17 mouse cellular contexts compared by ENCODE assay signal in genomic region chr2:118293583-118293982, GRCm38 (mm10).
"Had no signal": no experiment of that assay in that cellular context is flagged by ENCODE, and none has a peak within 500 bp of the region (broad histone marks: within the 10 kb centered on the region; RNA-seq: fewer than 3 reads in every experiment).

No protein-coding gene starts in this region.

- H3K4me2 ChIP-seq: limb, embryonic 13.5 days; liver, embryonic 12.5 days; liver, embryonic 15.5 days; lung, embryonic 15.5 days; midbrain, embryonic 12.5 days had no signal

- H3K36me3 ChIP-seq: limb, embryonic 10.5 days; limb, embryonic 13.5 days; liver, embryonic 12.5 days; liver, embryonic 15.5 days; lung, embryonic 15.5 days; midbrain, embryonic 12.5 days had no signal

- DNase-seq: kidney, adult 18-20 months; kidney, adult 9 months; kidney, postnatal 14 days; kidney, postnatal 4 days; liver; lung, adult 18-20 months; lung, postnatal 10 days; lung, postnatal 36 days; thymus, adult 18-20 months; thymus, postnatal 36 days had no signal

- H3K27ac ChIP-seq: limb, embryonic 10.5 days; limb, embryonic 13.5 days; liver, embryonic 12.5 days; liver, embryonic 15.5 days; lung, embryonic 15.5 days; midbrain, embryonic 12.5 days had no signal

- ATAC-seq: liver, embryonic 12.5 days had no signal

- H3K9me3 ChIP-seq: limb, embryonic 10.5 days; limb, embryonic 13.5 days; liver, embryonic 15.5 days; lung, embryonic 15.5 days; midbrain, embryonic 12.5 days had no signal

- H3K27me3 ChIP-seq: limb, embryonic 13.5 days; liver, embryonic 12.5 days; liver, embryonic 15.5 days; lung, embryonic 15.5 days; midbrain, embryonic 12.5 days had no signal

- H3K4me1 ChIP-seq: limb, embryonic 10.5 days; liver, embryonic 12.5 days; liver, embryonic 15.5 days; lung, embryonic 15.5 days; megakaryocyte, embryonic 14.5 days had no signal

- H3K4me3 ChIP-seq: limb, embryonic 10.5 days; limb, embryonic 13.5 days; liver, embryonic 12.5 days; liver, embryonic 15.5 days; lung, embryonic 15.5 days; megakaryocyte, embryonic 14.5 days; midbrain, embryonic 12.5 days had no signal

- H3K9ac ChIP-seq: limb, embryonic 13.5 days; liver, embryonic 12.5 days; liver, embryonic 15.5 days; lung, embryonic 15.5 days; midbrain, embryonic 12.5 days had no signal
